Mouse (Mus musculus) heart, embryonic 16.5 days (tissue): ENCODE results near the gene Sept1. TPM values are rescaled to one million over a fixed set of nuclear protein-coding genes. Genes with fewer than 3 reads are reported as not detected.
A peak's percentile ranks its signal among the peaks of the same experiment; 100 is the strongest.
"Not testable (repeated sequence)": the region's sequence is repeated elsewhere in the genome, so short reads cannot be mapped to it uniquely, and the experiment has no call there.

Experiments used
- ATAC-seq: fragments of 200-750 bp; cut with Nextera tagmentation; replicated peaks from 2 replicates; pipeline ENCODE4 v1.8.0; 2017; ENCODE audit warnings: moderate number of reproducible peaks; ENCODE audit not compliant: insufficient read depth, low FRiP score; ENCODE audit errors: extremely low read depth
- H3K27ac ChIP-seq: fragments of 300-500 bp; sonication (generic); 2 replicates; pipeline ENCODE4 v1.5.1; 2014; ENCODE audit warnings: mild to moderate bottlenecking, low read length, control low read depth, moderate library complexity
- H3K27me3 ChIP-seq: fragments of 300-500 bp; sonication (generic); 2 replicates; pipeline ENCODE4 v1.6.1; 2014; ENCODE audit warnings: low read length, mixed read lengths; ENCODE audit not compliant: control insufficient read depth, insufficient read depth
- H3K36me3 ChIP-seq: fragments of 300-500 bp; sonication (generic); 2 replicates; pipeline ENCODE4 v1.6.1; 2014; ENCODE audit not compliant: control insufficient read depth, insufficient read depth
- H3K4me1 ChIP-seq: fragments of 300-500 bp; sonication (generic); 2 replicates; pipeline ENCODE4 v1.6.1; 2014; ENCODE audit warnings: low read length, mixed read lengths; ENCODE audit not compliant: control insufficient read depth, insufficient read depth
- H3K4me2 ChIP-seq: fragments of 300-500 bp; sonication (generic); 2 replicates; pipeline ENCODE4 v1.6.1; 2014; ENCODE audit warnings: low read depth, mild to moderate bottlenecking, control low read depth, low read length
- H3K4me3 ChIP-seq: fragments of 300-500 bp; sonication (generic); 2 replicates; pipeline ENCODE4 v1.5.1; 2014; ENCODE audit warnings: mild to moderate bottlenecking, control low read depth, low read length
- H3K9ac ChIP-seq: fragments of 300-500 bp; sonication (generic); 2 replicates; pipeline ENCODE4 v1.6.1; 2014; ENCODE audit warnings: low read length, control low read depth
- H3K9me3 ChIP-seq: fragments of 300-500 bp; sonication (generic); replicated peaks from 2 replicates; pipeline ENCODE4 v1.6.1; 2016; ENCODE audit warnings: low read length; ENCODE audit not compliant: control insufficient read depth
- WGBS: fragments of 180-500 bp; shearing (Covaris S2); extraction: QIAGEN DNeasy Blood & Tissue Kit; methylation state at CpG from one replicate; pipeline ENCODE4 v1.1.7; 2014; 5-methylcytosine and 5-hydroxymethylcytosine counted together
- polyA plus RNA-seq: library from polyadenylated mRNA; unstranded; fragments of >200 nt; fragmentation: Nextera tagmentation; extraction: Ambion mirVana; gene quantifications from 2 replicates; pipeline ENCODE4 v1.2.1, GENCODE M21; 2015

The Sept1 gene
- polyA plus RNA-seq, 1 experiment from 2014 or later, result 57.5 TPM

GRCm38 (mm10) chr7:127256518-127256917, 23.6 kb upstream of the Sept1 start:
- WGBS, result 93% methylated on average over 5 of the region's 5 CpGs
- H3K4me2 ChIP-seq, result no peak overlapping the region
- H3K27me3 ChIP-seq, result no peaks in the 10 kb centered on the region
- no peaks in the 10 kb centered on the region; the same call in 1 of the 2 replicates for H3K36me3 ChIP-seq
- H3K9ac ChIP-seq, result no peak overlapping the region
- H3K27ac ChIP-seq, result no peak overlapping the region
- H3K4me1 ChIP-seq, result peaks cover 15% of the 10 kb centered on the region
- ATAC-seq, result no peak
- H3K9me3 ChIP-seq, result no peaks in the 10 kb centered on the region
- H3K4me3 ChIP-seq, result no peak overlapping the region

- no peaks in the 10 kb centered on the region for H3K9me3 ChIP-seq
- no peak overlapping the region for H3K4me2 ChIP-seq
- no peak overlapping the region for H3K4me3 ChIP-seq
- ATAC-seq, result no peak
- peaks cover 11% of the 10 kb centered on the region for H3K4me1 ChIP-seq
- H3K27me3 ChIP-seq, result no peaks in the 10 kb centered on the region
- H3K36me3 ChIP-seq, result no peaks in the 10 kb centered on the region; the same call in 1 of the 2 replicates
- WGBS, result 82% methylated on average over 2 of the region's 2 CpGs
- no peak overlapping the region for H3K27ac ChIP-seq
- H3K9ac ChIP-seq, result no peak overlapping the region
These were observed 23.0 kb upstream of the Sept1 start for GRCm38 (mm10) chr7:127255965-127256364.

DNA sequence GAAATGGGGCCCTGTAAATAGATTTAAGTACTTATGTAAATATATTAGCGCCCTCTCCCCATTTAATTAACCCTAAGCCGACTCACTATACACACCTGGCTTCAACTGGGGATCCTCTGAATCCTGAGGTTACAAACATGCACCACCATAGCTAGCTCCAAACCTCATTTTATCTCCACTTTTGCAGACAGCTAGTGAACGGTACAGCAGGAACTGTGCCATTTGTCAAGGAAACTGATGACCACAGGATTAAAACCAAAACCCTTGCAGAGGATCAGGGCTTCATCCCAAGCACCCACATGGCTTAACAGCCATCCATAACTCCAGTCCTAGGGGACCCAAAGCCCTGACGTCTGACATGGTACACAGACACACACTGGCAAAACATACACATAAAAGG, 22.1 kb upstream of the Sept1 start:
- Histone ChIP-seq H3K4me1 (peaks cover 11% of the 10 kb centered on the region), H3K36me3 (no peaks in the 10 kb centered on the region; the same call in 1 of the 2 replicates), H3K27ac (no peak overlapping the region), H3K9ac (peak overlapping the region; percentile 77), H3K9me3 (no peaks in the 10 kb centered on the region), H3K27me3 (no peaks in the 10 kb centered on the region), H3K4me3 (peak overlapping the region; percentile 70; the same call in 1 of the 2 replicates), H3K4me2 (peak overlapping the region; percentile 82)
- no peak for ATAC-seq
- WGBS, result 30% methylated on average over 4 of the region's 4 CpGs

DNA sequence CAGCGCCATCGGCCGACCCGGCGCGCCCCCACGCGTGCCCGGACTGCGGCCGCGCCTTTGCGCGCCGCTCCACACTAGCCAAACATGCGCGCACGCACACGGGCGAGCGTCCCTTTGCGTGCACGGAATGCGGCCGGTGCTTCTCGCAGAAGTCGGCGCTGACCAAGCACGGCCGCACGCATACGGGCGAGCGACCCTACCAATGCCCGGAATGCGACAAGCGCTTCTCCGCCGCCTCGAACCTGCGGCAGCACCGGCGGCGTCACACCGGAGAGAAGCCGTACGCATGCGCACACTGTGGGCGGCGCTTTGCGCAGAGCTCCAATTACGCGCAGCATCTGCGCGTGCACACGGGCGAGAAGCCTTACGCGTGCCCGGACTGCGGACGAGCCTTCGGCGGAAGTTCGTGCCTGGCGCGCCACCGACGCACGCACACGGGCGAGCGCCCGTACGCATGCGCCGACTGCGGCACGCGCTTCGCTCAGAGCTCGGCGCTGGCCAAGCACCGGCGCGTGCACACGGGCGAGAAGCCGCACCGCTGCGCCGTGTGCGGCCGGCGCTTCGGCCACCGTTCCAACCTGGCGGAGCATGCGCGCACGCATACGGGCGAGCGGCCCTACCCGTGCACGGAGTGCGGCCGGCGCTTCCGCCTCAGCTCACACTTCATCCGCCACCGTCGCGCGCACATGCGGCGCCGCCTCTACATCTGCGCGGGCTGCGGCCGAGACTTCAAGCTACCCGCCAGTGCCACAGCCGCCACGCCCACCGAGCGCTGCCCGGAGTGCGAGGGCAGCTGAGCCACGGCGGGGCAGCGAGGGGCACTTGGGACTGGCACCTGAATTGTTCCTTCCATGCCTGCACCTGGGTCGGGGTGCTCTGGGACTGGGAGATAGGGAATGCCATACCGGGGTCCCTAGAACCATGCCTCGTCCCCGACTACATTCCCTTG, 21.2 kb upstream of the Sept1 start:
- Histone ChIP-seq H3K4me1 (peaks cover 11% of the 10 kb centered on the region), H3K4me2 (peak overlapping the region; percentile 82), H3K9ac (peak overlapping the region; percentile 88), H3K9me3 (no peaks in the 10 kb centered on the region), H3K36me3 (no peaks in the 10 kb centered on the region; the same call in 1 of the 2 replicates), H3K27me3 (no peaks in the 10 kb centered on the region), H3K27ac (peak overlapping the region; percentile 89), H3K4me3 (peak overlapping the region; percentile 70)
- WGBS, result under 1% methylated on average over 132 of the region's 136 CpGs
- ATAC-seq, result peak; percentile 92

DNA sequence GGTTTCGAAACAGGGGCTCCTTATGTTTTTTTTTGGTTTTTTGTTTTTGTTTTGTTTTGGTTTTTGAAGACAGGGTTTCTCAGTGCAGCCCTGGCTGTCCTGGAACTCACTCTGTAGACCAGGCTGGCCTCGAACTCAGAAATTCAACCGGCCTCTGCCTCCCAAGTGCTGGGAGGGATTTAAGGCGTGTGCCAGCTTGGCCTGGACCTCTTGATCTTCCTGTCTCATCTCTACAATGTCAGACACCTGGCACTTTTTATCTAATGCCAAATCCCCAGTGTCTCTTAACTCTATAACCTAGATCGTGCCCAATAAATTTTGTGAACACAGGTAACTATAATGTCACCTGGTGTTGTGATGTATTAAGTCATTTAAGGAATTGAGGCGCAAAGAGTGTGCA, 20.4 kb upstream of the Sept1 start:
- Histone ChIP-seq H3K4me1 (peaks cover 11% of the 10 kb centered on the region), H3K9me3 (no peaks in the 10 kb centered on the region), H3K36me3 (no peaks in the 10 kb centered on the region; the same call in 1 of the 2 replicates), H3K27me3 (no peaks in the 10 kb centered on the region), H3K4me2 (peak overlapping the region; percentile 82), H3K27ac (peak overlapping the region; percentile 89), H3K9ac (peak overlapping the region; percentile 88), H3K4me3 (peak overlapping the region; percentile 70)
- ATAC-seq, result no peak
- WGBS, result 78% methylated on average over 6 of the region's 6 CpGs

DNA sequence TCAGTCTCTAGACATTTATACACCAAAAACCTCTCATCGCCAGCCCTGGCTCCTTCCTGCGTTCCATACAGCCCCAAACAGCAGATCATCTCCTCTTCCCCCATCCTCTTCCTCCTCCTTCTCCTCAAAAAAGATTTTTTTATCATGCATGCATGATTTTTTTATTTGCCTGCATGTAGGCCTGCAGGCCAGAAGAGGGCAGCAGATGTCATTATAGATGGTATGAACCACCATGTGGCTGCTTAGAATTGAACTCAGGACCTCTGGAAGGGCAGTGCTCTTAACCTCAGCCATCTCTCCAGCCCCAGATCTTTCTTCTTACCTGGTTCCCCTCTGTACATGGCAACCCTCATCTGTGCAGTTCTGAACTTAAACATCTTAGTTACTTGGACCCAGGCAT, 19.5 kb upstream of the Sept1 start:
- Histone ChIP-seq H3K9ac (no peak overlapping the region), H3K4me2 (no peak overlapping the region), H3K4me3 (no peak overlapping the region), H3K27ac (no peak overlapping the region), H3K27me3 (no peaks in the 10 kb centered on the region), H3K36me3 (no peaks in the 10 kb centered on the region; the same call in none of the 2 replicates), H3K9me3 (no peaks in the 10 kb centered on the region), H3K4me1 (peaks cover 11% of the 10 kb centered on the region)
- WGBS, result 78% methylated on average over 2 of the region's 2 CpGs
- no peak for ATAC-seq

- WGBS, result 91% methylated on average over 8 of the region's 8 CpGs
- H3K4me1 ChIP-seq, result peaks cover 19% of the 10 kb centered on the region
- H3K4me2 ChIP-seq, H3K27ac ChIP-seq, H3K36me3 ChIP-seq, H3K27me3 ChIP-seq, H3K9ac ChIP-seq, H3K9me3 ChIP-seq, ATAC-seq, H3K4me3 ChIP-seq: not testable (repeated sequence)
These were observed 17.6 kb upstream of the Sept1 start for GRCm38 (mm10) chr7:127250511-127250910.

DNA sequence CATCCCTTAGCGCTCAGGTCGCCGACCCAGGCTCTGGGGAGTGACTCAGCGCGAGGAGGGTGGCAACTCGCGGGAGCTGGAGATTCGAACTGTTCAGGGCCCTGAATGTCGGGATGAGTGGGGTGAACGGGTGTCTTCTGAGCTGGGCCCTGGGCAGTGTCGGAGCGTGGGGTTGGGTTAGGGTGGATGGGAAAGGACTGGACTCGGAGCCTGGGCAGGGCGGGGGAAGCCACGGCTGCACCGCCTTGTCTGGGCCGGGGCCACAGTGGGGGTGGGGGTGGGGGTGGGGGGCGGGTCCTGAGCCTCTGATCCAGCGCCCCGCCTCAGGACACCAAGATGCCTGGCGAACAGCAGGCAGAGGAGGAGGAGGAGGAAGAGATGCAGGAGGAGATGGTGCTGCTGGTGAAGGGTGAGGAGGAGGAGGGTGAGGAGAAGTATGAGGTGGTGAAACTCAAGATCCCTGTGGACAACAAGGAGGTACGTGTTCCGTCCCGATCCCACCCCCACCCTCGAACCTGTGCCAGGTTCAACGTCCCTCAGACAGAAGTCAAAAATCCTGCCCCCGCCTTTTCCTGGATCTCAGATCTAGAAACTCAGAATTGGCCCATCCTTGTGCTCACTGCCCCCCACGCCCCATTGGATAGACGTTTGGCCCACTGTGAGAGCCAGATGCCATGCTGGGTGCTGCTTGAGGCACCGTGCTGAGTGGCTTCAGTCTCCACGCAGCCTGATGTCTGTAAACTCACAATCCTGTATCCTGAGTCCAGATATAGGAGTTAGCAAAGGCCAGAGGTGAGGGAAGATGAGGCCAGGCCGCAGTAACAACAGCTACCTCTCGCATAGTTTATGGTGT, 12.0 kb upstream of the Sept1 start:
- no peaks in the 10 kb centered on the region for H3K27me3 ChIP-seq
- peak overlapping the region; percentile 97 for H3K9ac ChIP-seq
- H3K27ac ChIP-seq, result peak overlapping the region; percentile 93
- H3K4me3 ChIP-seq, result peak overlapping the region; percentile 95
- no peaks in the 10 kb centered on the region for H3K9me3 ChIP-seq
- peak overlapping the region; percentile 92 for H3K4me2 ChIP-seq
- 10% methylated on average over 33 of the region's 33 CpGs for WGBS
- peak; percentile 68 for ATAC-seq
- H3K36me3 ChIP-seq, result no peaks in the 10 kb centered on the region; the same call in none of the 2 replicates
- peaks cover 21% of the 10 kb centered on the region for H3K4me1 ChIP-seq
